Mouse (Mus musculus) kidney, postnatal 14 days (tissue): ENCODE measurements around the gene F7.
"Not testable (repeated sequence)": the region's sequence is repeated elsewhere in the genome, so short reads cannot be mapped to it uniquely, and the experiment has no call there.

ENCODE experiments used
- DNase-seq: peaks from one replicate; pipeline ENCODE4 v3.0.0; 2022; ENCODE audit warnings: mixed read lengths

Gene F7

GRCm38 (mm10) chr8:13036346-13036812, 10.5 kb downstream of the F7 start:
- DNase-seq, result no peak

- DNase-seq, result no peak
These were observed 11.2 kb downstream of the F7 start, which contains the start of gene F10 for GRCm38 (mm10) chr8:13037015-13037414. TSS of gene F10 (plus strand) at chr8:13037308.

GRCm38 (mm10) chr8:13037569-13037968, 11.7 kb downstream of the F7 start:
- no peak for DNase-seq

- DNase-seq, result no peak
These were observed 13.2 kb downstream of the F7 start for GRCm38 (mm10) chr8:13039054-13039453.

- DNase-seq, result no peak
These were observed 15.6 kb downstream of the F7 start for GRCm38 (mm10) chr8:13041459-13041858.

GRCm38 (mm10) chr8:13047652-13048051, 21.8 kb downstream of the F7 start:
- DNase-seq, result no peak

GRCm38 (mm10) chr8:13050550-13050949, 24.7 kb downstream of the F7 start:
- DNase-seq, result no peak

GRCm38 (mm10) chr8:13057351-13057750, 31.5 kb downstream of the F7 start:
- DNase-seq, result peak; percentile 24

- peak; percentile 80 for DNase-seq
These were observed 34.8 kb downstream of the F7 start, which contains the start of gene Proz for GRCm38 (mm10) chr8:13060441-13061150. TSS of gene Proz (plus strand) at chr8:13060914.

GRCm38 (mm10) chr8:13063112-13063511, 37.3 kb downstream of the F7 start:
- no peak for DNase-seq

GRCm38 (mm10) chr8:13073255-13073654, 47.4 kb downstream of the F7 start:
- DNase-seq, result no peak

- no peak for DNase-seq
These were observed 49.2 kb downstream of the F7 start for GRCm38 (mm10) chr8:13075044-13075443.

- DNase-seq, result not testable (repeated sequence)
These were observed 49.7 kb downstream of the F7 start for GRCm38 (mm10) chr8:13075579-13075978.

GRCm38 (mm10) chr8:13077542-13077941, 51.7 kb downstream of the F7 start:
- DNase-seq, result no peak
